Mouse (Mus musculus) layer of hippocampus, adult 9-11 months (tissue): Measurements from ENCODE around the gene Twistnb.

Experiments
- DNase-seq: peaks from one replicate; pipeline ENCODE4 v3.0.0; 2022

Gene Twistnb

DNA sequence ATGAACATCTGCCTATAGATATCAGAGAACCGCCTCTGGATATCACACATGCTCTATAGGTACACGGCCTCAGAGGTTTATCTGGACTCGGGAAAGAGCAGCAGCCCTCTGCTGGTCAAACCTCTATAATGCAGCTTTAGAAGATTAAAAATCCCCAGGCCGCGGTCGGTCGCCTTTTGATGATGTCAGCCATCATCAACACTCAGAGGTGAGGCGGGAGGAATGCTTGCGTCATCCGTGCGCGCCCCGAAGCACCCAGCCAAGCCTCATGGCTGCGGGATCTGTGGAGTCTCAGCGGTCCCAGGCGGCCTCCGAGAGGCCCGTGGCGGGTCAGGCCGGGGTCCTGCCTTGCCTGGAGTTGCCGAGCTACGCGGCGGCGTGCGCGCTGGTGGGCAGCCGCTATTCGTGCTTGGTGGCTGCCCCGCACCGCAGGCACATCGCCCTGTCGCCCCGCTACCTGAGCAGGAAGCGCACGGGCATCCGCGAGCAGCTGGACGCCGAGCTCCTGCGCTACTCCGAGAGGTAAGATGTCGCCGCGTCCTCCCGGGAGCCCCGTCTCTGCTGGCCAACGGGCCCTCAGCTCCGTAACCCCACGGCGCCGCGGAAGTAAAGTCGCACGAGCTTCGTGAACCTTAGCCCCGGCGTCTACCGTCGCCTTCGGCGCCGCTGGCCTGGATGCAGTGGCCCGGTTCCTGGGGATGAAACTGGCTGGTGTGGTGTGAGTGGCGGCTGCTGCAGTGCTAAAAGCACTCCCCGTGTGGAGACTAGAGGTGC lies at the start of gene Twistnb:
TSS of gene Twistnb (plus strand) at position 249 of the 774 bp plus-strand sequence.
- peak; percentile 96 for DNase-seq

GRCm38 (mm10) chr12:33388842-33389241 lies 40.6 kb upstream of the Twistnb start:
- peak; percentile 71 for DNase-seq

DNA sequence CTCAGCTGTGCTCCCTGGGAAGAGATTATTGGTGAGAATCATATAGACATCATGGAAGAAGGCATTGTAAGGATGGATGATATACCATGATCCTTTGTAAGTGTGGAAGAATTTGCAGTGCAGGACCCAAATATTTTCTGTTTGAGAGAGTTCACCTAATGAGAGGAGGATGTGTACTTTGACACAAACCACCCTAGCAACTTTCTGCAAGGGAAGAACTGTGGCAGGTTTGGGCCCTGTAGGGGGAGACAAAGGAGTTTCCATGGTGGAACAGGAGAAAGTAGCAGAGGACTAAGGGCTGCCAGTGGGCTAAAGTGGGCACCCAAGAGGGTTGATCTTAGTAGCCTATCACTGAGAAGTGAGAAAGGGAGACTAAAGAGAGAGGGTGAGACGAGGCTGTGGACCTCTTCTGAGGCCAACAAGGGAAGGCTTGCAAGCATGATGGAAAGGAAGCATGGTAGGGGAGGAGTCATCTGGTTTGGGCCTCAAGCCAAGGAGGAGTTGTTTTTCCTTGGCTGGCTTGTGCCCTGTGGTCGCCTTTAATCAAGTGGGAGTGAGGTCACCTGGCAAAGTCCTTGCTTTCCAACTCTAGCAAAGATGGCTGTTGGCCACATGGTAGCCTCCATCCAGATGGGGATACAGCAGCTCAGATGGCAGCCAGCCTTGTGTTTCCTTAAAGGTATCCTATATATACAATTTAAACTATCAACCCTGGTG lies 38.4 kb upstream of the Twistnb start:
- no peak for DNase-seq

DNA sequence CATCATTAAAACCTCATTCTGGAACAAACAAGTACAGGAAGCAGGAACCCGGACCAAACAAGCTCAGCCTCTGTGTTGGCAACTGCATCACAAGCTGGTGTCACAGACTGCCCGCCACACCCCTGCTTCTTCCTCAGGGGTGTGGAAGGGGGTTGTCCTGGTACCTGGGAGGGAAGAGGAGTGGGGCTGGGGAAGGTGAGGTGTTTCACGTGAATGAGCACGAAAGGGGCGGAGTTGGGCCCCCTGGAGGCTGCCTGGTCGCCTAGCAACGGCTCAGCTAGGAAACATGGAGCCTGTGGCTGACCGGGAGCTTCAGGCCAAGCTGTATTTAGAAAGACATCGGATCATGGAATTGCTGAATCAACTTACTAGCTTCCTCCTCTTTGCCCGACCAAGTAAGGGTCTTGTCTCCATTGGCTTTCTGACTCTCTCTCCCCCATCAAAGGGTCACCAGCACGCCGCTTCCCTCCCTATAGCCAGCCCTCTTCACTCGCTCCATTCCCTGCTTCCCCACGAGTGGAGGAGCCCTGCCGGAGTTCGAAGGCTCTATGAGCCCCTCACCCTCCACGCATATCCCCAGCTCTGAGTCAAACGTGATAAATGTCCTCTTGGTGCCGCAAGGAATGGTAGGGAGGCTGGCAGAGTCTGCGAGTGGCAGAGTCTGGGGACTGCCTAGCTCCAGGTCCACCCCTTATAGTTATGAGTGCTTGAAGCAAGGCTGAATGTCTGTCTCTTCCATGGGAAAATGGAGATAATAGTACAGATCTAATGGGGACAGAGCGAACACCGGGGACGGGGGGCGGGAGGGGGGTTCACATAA lies 34.4 kb upstream of the Twistnb start, which contains the start of gene Efcab10:
TSS of gene Efcab10 (plus strand) at position 51 of the 820 bp plus-strand sequence.
- DNase-seq = peak; percentile 61

- DNase-seq = peak; percentile 20
Measured at GRCm38 (mm10) chr12:33403265-33403693, 26.2 kb upstream of the Twistnb start.

- no peak for DNase-seq
Measured at GRCm38 (mm10) chr12:33404996-33405395, 24.4 kb upstream of the Twistnb start.

DNA sequence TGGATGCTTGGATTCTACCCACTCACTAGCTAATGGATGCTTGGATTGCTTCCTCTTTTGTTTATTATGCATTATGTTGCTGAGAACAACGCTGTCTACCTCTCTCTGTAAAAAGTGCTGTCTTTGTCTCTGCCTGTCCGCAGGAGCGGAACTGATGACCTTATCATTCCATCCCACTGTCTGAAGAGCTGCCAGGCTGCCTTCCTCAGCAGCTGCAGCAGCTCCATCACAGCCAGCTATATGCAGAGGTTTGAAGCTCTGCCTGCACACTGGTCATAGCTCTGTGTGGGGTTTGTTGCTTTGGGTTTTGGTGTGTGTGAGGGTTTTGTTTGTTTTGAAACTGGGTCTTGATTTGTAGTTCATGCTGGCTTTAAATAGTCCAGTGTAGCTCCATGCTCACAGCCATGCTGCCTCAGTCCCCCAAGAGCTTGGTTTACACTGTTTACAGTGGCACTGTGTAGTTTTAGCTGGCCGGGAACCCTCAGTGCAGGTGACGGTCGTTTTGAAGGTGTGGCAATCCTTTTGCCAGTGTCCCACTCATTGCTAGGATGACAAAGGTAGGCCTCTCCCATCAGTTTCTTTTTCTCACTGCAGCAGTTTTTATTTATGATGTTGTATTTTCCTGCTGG lies 23.9 kb upstream of the Twistnb start:
- DNase-seq = peak; percentile 57

- DNase-seq = no peak
Measured at GRCm38 (mm10) chr12:33411580-33412151, 17.8 kb upstream of the Twistnb start.

GRCm38 (mm10) chr12:33424329-33424728 lies 5.1 kb upstream of the Twistnb start:
- peak; percentile 47 for DNase-seq

- DNase-seq = no peak
Measured at GRCm38 (mm10) chr12:33427293-33427692, 2.1 kb upstream of the Twistnb start.

GRCm38 (mm10) chr12:33427726-33428125 lies 1.7 kb upstream of the Twistnb start:
- no peak for DNase-seq

- peak; percentile 32 for DNase-seq
Measured at GRCm38 (mm10) chr12:33433812-33434211, 4.4 kb downstream of the Twistnb start.

GRCm38 (mm10) chr12:33434758-33435157 lies 5.3 kb downstream of the Twistnb start:
- DNase-seq = no peak

DNA sequence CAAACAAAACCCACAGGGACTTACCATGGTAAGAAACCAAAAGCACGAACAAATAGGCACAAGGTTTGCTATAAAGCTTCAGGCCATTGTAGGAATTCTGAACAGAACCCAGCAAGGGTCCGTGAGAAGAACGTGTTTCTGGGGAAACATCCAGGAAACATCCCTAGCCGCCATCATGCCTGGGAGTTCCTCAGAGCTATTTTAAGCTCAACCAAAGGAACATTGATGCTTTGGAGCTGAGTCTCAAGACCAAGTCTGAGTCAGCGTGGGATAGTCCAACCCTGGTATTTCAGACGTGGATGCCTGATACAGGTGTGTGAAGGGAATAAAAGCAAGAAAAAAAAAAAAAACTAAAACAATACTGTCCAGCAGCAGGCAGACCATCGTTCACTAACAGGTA lies 26.0 kb downstream of the Twistnb start:
- DNase-seq = no peak

DNA sequence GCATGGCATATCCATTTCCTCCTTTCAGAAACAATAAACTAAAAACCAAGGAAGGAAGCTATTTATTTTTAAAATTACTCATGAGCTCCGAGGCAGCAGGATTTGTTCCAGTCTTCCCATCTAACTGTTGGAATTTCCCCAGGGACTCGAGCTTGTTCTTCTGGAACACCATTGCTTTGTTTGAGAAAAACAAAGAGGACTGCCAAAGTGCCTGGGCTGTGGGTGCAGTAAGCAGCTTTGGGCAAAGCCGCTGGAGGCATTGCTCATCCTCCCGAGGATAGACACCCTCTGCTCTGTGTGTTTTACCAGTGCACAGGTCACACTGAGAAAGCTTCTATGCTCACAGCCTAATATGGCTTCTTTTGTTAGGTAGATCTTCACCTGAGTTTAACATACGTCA lies 26.8 kb downstream of the Twistnb start:
- peak; percentile 23 for DNase-seq

DNA sequence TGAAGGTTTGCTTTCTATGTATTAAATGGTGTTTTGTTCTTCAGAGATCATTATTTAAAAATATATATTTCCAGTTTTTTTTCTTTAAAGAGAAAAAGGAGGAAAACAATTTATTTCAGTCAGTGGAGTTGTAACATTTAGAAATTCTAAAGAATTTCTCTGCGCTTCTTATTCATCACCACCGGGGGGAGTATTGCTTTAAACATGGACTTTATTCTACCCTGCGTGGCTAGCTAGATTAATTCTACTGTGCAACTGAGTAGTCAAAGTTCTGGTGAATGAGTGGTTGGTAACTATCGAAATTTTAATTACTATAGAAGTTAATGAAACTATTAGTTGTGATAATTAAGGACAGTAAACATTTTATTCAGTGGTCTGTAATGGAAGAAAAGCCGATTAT lies 51.5 kb downstream of the Twistnb start:
- no peak for DNase-seq

DNA sequence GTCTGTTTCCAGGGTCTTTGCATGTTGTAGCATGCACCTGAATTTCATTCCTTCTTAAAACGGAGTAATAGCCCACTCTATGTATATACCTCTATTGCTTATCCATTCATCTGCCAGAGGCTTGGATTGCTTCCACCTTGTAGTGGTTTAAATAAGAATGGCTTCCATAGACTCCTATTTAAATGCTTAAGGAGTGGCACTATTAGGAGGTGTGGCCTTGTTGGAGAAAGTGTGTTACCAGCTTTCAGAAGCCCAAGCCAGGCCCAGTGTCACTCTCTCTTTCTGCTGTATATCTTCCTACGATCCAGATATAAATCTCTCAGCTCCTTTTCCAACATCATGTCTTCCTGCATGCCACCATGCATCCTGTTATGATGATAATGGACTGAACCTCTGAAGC lies 53.5 kb downstream of the Twistnb start:
- no peak for DNase-seq
